Mouse (Mus musculus) midbrain, embryonic 14.5 days (tissue): Measurements from ENCODE around the gene Zfp445. TPM values are rescaled to one million over a fixed set of nuclear protein-coding genes. Genes with fewer than 3 reads are reported as not detected.

Source experiments
- polyA plus RNA-seq: library from polyadenylated mRNA; unstranded; fragments of >200 nt; fragmentation: Nextera tagmentation; extraction: Ambion mirVana; gene quantifications from 2 replicates; pipeline ENCODE4 v1.2.1, GENCODE M21; 2014

The Zfp445 gene
- polyA plus RNA-seq, 1 experiment from 2014 or later, result 112 TPM

Other genes starting within 250 kb of the Zfp445 start
- gene Topaz1, start 118.7 kb downstream of the Zfp445 start, polyA plus RNA-seq, result not detected in 2 replicates
- gene Tcaim, start 60.5 kb downstream of the Zfp445 start, polyA plus RNA-seq, result 7.0 and 8.5 TPM in 2 replicates
- gene Gm35549, start 22.0 kb downstream of the Zfp445 start, polyA plus RNA-seq, result 0.63 and 0.88 TPM in 2 replicates
- 2.1 and 2.7 TPM in 2 replicates for gene Zkscan7, start 19.7 kb upstream of the Zfp445 start, polyA plus RNA-seq
- gene Zfp105, start 57.1 kb upstream of the Zfp445 start, polyA plus RNA-seq, result 19.2 and 25.4 TPM in 2 replicates
- 36.5 and 37.7 TPM in 2 replicates for gene 1110059G10Rik, start 85.0 kb upstream of the Zfp445 start, polyA plus RNA-seq
- 8.0 and 13.6 TPM in 2 replicates for gene Kif15, start 85.0 kb upstream of the Zfp445 start, polyA plus RNA-seq
- gene Tmem42, start 155.3 kb upstream of the Zfp445 start, polyA plus RNA-seq, result 27.4 and 35.3 TPM in 2 replicates
- gene Tgm4, start 168.7 kb upstream of the Zfp445 start, polyA plus RNA-seq, result 0.39 and 0.91 TPM in 2 replicates
- 63.3 and 64.8 TPM in 2 replicates for gene Zdhhc3, start 247.2 kb upstream of the Zfp445 start, polyA plus RNA-seq
- gene Exosc7, start 247.2 kb upstream of the Zfp445 start, polyA plus RNA-seq, result 80.6 and 81.4 TPM in 2 replicates